Mouse (Mus musculus) cerebellum, adult 18-20 months (tissue): ENCODE measurements around the gene Acadsb.
"Not testable (repeated sequence)": the region's sequence is repeated elsewhere in the genome, so short reads cannot be mapped to it uniquely, and the experiment has no call there.

Experiments
- DNase-seq, 2 experiments: peaks; one replicate each; pipeline ENCODE4 v3.0.0; 2021

The Acadsb gene

GRCm38 (mm10) chr7:131410416-131411058 lies at the start of gene Acadsb, which contains the start of gene Ikzf5:
TSS of gene Acadsb (plus strand) at chr7:131410601.
TSS of gene Ikzf5 (minus strand) at chr7:131410521.
- DNase-seq = peak; percentile 99

- no peak for DNase-seq
Measured at GRCm38 (mm10) chr7:131362269-131362614, 48.2 kb upstream of the Acadsb start.

GRCm38 (mm10) chr7:131362615-131363300 lies 47.6 kb upstream of the Acadsb start, which contains the start of gene 2310057M21Rik:
TSS of gene 2310057M21Rik (minus strand) at chr7:131362759.
- peak; percentile 95 for DNase-seq

GRCm38 (mm10) chr7:131364131-131364530 lies 46.3 kb upstream of the Acadsb start:
- no peak for DNase-seq

GRCm38 (mm10) chr7:131370648-131371469 lies 39.5 kb upstream of the Acadsb start, which contains the start of gene Pstk:
TSS of gene Pstk (plus strand) at chr7:131371141.
- DNase-seq = peak; percentile 86 to 96

- no peak for DNase-seq
Measured at GRCm38 (mm10) chr7:131371470-131371860, 38.9 kb upstream of the Acadsb start.

- no peak for DNase-seq
Measured at GRCm38 (mm10) chr7:131371880-131372651, 38.3 kb upstream of the Acadsb start.

GRCm38 (mm10) chr7:131391761-131392160 lies 18.6 kb upstream of the Acadsb start:
- DNase-seq = not testable (repeated sequence)

- no peak for DNase-seq
Measured at GRCm38 (mm10) chr7:131409321-131409987, 947 bp upstream of the Acadsb start.

GRCm38 (mm10) chr7:131409988-131410385 lies 414 bp upstream of the Acadsb start:
- DNase-seq = no peak

GRCm38 (mm10) chr7:131411221-131411940 lies 980 bp downstream of the Acadsb start:
- peak in 1 of 2 experiments; percentile 17 for DNase-seq

GRCm38 (mm10) chr7:131411941-131412270 lies 1.5 kb downstream of the Acadsb start:
- no peak for DNase-seq

- not testable (repeated sequence) for DNase-seq
Measured at GRCm38 (mm10) chr7:131416742-131417141, 6.3 kb downstream of the Acadsb start.

GRCm38 (mm10) chr7:131417605-131418004 lies 7.2 kb downstream of the Acadsb start:
- DNase-seq = no peak

GRCm38 (mm10) chr7:131424912-131425311 lies 14.5 kb downstream of the Acadsb start:
- no peak for DNase-seq

GRCm38 (mm10) chr7:131427331-131427730 lies 16.9 kb downstream of the Acadsb start:
- DNase-seq = no peak

GRCm38 (mm10) chr7:131432244-131432643 lies 21.8 kb downstream of the Acadsb start:
- peak; percentile 22 for DNase-seq

GRCm38 (mm10) chr7:131434276-131434675 lies 23.9 kb downstream of the Acadsb start:
- no peak for DNase-seq

GRCm38 (mm10) chr7:131437051-131437450 lies 26.6 kb downstream of the Acadsb start:
- no peak for DNase-seq

- DNase-seq = no peak
Measured at GRCm38 (mm10) chr7:131456714-131457113, 46.3 kb downstream of the Acadsb start.

- no peak for DNase-seq
Measured at GRCm38 (mm10) chr7:131465117-131465601, 54.8 kb downstream of the Acadsb start.
